Mouse (Mus musculus) right cerebral cortex, postnatal 25 days (tissue): ENCODE measurements at regions not wholly inside any gene's neighbourhood (a gene's known extent, or its start where the extent isn't known, plus 50 kb on each side); places are given as distances from the start of the nearest gene placed in this dataset.
A peak's percentile ranks its signal among the peaks of the same experiment; 100 is the strongest.
"Not testable (repeated sequence)": the region's sequence is repeated elsewhere in the genome, so short reads cannot be mapped to it uniquely, and the experiment has no call there.

ENCODE experiments used
- DNase-seq: peaks from one replicate; pipeline ENCODE4 v3.0.0; 2022

DNA sequence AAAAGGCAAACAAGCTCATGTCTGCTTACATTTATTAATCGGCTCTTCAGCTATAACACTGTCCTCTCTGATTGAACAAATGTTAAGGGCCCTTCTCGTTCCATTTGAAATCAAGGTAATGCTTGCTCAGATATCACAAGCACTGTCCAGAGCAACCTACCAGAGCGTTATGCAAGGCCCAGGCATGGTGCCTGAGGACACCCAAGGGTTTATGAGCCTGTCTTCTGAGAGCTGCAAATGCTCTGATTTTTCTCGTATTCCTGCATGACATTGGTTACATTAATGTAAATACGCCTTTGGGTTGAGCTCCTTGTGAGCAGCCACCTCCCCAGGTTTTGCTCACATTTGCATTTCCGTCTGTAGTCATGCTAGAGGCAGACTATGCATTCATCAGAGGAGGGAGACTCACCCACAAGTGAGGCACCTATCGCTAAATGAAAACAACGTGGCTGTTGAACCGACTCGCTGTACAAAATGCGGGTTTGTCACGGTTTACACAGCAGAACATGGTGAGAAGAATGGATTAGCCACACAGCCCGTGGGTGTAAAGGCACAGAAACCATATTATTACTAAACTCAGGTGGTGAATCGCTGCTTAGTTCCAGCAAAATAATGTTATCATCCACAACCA, 152.7 kb upstream of the Ipo5 start:
- no peak for DNase-seq

DNA sequence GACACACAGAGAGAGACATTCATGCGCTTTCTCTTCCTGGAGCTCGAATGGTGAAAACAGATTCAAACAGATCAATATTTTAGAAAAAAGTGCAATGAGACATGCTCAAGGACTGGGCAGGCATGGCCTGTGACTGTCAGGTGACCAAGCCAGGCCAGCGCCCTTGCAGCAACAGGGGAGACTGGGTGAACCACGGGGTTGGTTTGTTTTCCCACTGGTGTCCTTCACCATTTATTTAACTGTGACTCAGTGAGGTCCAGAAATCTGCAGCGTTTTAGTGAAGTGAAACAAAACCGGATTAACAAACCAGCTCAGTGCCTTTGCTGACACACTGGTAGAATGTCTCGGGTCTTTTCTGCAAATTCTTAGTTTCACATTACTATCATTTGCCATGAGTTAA, 148.9 kb upstream of the Ipo5 start:
- no peak for DNase-seq

DNA sequence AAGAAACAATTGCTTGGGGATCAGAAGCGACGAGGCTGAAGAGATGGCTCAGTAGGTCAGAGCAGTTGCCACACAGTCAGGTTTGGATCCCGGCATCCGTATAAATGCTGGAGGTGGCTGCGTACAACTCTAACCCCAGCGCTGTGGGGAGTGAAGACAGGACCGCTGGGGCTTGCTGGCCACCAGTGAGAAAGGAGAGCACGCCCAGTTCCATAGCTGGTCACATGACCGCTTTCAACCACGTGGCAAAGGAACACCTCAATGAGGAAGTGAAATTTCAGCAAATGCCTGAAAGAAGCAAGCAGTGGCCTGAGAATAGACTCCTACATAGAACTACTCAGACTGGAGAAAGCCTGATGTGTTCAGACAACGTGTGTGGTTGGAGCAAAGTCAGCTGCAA, 148.3 kb upstream of the Ipo5 start:
- DNase-seq: no peak

DNA sequence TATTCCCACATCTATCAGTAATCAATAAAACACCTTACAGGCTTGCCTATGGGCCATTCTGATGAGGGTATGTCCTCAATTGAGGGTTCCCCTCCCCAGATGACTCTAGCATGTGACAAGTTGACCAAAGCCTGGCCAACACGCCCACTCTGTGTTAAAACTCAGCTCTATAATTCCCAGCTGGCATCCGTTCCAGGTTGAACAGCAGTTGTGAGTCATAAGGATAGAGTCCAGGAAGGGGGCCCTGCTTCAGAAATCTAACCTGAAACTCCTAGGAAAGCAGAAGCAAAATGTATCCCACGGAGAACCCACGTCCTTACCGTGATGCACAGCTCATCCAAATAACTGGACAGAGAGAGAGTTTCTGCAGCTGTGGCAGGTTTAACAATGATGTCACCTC, 147.2 kb upstream of the Ipo5 start:
- peak; percentile 48 for DNase-seq

DNA sequence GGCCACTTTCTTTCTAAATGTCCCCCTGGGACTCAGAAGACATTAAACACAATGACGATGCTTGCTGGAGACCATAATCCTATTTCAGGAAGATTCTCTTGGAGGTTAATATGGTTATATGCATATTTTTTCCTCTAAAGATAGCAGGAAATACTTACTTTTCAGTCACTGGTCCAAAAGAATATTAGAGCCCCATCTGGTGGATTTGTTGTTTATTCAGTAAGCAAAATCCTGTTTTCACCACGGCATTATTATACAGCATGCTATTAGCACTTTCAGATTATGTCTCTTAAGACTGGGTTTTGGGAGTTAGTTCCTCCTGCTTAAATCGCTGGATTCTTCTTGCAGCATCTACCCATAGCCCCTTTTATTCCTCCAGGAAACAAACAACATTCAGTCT, 146.6 kb upstream of the Ipo5 start:
- DNase-seq: no peak

DNA sequence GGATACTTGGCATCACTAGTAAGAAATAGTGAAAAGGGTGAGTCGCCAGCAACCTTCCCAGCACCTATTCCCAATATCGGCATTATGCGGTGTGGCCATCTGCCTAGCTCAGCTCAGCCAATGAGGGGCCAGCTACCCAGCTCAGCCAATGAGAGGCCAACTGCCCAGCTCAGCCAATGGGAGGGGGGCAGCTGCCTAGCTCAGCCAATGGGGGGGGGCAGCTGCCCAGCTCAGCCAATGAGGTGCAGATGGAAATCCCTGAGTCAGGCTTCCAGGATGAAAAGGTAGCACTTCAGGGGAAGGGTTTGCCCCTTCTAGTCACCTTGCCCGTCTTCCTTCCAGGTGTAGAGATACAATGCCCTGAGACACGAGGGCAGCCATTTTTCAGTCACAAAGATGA, 144.6 kb upstream of the Ipo5 start:
- no peak for DNase-seq

DNA sequence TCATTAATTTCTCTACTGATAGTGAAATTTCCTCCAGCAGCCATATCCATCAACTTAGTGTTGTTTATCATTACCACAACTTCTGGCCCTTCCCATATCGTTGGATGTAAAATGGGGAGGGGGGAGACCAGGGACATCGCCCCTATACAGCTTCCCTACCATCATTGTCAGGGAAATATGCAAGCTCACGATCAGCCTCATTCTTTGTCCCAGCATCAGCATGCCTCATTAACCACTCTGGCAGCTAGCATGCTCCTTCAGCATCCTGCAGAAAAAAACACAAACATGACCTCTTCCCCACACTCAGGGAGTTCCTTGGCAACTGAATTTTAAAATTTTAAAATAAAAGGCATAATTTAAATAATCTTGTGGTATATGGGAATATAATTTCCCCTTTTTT, 140.4 kb upstream of the Ipo5 start:
- no peak for DNase-seq

DNA sequence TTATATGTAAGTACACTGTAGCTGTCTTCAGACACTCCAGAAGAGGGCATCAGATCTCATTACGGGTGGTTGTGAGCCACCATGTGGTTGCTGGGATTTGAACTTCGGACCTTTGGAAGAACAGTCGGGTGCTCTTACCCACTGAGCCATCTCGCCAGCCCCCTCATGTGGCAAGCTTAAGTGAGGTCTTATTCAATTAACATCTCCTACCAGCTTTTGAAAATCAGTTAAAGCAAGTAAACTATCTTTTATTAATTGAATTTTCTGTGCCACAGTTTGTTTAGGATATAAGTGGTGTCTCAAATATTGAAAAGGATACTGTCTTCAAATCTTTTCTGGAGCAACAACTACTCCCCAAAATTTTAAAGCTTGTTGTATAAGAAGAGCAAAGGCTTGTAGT, 138.0 kb upstream of the Ipo5 start:
- DNase-seq: not testable (repeated sequence)

DNA sequence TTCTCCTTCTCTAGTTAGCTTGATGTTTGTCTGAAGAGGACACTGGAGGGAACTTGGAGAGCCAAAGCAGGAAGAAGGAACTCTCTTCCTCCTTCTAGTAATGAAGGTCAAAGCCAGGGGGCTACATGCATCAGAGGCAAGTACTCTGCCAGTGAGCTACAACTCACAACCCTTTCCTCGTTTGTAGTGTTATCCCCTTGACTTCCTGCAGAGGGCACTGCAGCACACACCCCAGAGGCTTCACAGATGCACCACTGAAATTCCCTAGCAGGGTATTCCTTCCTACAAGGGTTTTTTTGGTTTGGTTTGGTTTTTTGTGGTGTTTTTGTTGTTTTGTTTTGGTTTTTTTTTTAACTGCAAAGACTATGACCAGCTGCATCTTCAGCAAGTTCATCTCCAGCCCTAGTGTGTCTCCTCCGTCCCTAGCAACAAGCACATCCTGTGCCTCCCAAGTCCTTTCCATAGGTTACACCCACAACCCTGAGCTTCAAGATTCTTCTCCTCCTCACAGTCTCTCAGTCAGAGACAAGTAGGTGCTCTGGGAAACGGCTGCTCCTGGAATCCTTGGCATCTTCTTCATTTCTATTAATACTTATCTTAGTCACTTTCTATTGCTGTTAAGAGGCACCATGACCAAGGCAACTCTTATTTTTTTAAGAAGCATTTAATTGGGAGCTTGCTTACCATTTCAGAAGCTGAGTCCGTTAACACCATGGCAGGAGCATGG, 119.0 kb upstream of the Ipo5 start:
- no peak for DNase-seq

DNA sequence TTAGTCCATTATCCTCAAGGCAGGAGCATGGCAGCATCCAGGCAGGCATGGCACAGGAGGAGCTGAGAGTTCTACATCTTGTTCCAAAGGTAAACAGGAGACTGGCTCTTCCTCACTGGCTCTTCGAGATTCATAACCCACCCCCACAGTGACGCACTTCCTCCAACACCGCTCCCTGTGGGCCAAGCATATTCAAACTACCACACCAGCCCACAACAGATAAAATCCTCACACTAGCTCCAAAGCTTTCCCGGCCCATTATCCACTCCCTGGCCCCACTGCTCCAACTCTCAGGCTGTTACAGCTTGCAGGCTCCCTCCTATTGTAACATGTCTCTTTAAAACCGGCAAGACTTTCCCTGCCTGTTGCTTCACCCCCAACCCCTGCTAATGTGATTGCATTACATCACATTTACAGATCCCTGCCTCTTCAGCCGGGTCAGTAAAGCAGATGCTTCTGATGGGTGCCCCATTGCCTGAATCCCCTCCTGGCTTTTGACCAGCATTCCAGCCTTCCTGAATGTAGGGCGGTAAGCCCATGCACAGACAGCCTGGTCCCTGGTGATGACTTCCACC, 113.0 kb upstream of the Ipo5 start:
- DNase-seq: no peak

DNA sequence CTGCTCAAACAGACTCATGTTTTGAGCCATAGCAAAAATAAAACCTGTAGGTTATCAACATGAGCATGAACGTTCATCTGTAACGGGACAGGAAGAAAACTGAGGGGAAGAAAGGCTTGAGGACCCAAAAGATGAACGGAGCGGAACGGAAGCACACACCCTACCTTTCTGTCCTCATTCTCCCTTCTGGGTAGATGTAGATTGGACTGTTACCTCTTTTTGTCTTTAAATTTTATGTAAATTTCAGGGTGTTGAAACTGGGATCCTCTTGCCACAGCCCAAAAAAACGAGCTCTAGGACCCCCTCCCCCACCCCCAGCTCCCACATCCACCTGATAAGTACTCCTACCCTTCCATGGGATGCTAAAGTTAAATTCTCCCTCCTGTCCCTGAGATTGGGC, 107.8 kb upstream of the Ipo5 start:
- peak; percentile 1 for DNase-seq

DNA sequence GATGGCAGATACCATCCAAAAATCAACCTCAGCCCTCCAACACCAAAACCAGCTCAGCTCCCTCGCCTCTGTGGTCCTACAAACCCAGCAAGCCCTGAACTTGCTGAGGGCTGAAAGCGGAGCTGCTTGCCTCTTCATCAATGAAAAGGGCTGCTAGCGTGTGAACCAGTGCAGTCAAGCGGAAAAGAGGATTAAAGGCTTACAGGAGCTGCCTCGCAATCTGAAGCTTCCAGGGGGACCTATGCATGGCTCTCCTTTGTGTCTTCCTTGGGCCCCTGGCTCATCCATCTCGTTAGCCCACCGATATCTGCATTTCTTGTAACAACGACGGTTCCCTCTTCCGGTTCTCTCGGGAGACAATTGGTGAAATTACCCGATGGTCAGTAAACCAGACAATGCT, 107.3 kb upstream of the Ipo5 start:
- DNase-seq: peak; percentile 2

DNA sequence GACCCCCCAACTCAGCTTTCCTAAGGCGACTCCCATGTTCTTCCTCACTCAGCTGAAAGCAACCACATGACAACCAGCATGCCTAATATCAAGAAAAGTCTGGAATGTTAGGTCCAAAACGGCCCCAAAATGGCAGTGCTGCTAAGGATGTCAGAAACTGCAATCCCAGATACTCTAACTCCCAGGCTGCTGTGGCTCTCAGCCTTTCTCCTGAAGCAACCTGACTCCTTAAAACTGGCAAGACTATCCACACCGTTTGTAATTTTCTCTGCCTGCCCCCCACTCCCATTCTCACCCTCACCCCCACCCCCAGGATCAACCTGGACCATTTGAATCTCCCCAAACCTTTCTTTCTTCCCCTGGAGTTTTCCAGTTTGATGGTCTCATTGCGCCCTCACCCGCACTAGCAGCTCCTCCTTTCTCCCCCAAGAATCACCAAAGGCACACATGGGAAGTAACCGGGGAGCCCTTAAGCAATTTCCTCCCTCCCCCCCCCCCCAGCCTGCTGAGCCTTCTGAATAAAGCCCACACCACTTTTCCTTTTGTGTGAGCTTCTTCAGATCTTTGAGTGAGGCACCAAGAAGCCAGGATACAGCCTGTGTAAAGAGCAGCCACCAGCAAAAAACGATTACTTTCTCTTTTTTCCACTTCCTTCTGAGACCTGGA, 106.7 kb upstream of the Ipo5 start:
- DNase-seq: peak; percentile 2

DNA sequence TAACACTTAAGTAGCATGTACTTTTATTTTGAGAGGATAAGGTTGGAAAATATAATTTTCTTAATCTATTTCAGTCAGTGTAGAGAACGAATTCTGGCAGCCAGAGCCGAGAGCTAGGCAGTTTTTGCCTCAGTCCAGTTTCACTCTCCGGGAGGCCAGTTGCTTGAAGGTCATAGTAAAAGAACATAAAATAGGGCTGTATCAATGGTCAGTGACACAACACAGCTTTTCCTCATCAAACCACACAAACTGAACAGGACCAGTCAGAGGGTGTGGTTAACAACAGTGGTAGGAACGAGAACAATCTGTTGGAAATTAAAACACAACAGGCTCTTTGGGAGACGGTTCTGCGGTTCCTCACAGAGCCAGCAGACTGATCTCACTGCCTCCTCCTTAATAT, 105.9 kb upstream of the Ipo5 start:
- DNase-seq: peak; percentile 3

DNA sequence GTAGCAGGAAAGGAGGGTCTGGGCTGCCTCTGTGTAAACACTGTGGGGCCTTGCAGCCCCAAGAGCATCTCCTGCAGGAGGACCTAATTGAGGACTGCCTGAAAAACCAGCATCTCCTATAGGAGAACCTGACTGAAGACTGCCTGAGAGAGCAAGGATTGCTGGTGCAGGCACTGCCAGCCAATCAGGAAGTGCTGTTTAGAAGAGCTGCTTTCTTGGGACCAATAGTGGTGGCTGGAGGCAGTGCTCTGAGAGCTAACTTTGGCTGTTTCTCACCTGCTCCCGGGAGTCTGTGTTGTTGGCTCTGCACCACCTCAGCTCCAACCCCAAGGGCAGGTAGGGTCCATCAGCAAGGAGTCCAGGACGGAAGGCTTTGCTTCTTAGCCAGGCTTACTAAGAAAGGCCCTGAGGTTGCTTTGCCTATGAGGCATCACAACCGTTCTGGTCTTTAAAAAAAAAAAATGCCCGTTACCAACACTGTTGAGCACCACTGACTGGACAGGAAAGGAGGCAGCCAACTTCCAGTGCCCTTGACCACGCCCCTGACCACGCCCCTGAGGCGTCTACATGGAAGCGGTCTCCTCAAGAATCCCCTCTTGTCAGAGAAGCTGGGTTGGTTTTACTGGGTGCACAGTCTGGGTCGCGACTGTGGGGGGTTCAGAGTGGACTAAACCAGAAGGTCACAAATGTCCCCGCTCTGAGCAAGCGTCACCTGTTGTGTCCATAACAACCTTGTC, 105.0 kb upstream of the Ipo5 start:
- DNase-seq: peak; percentile 3

DNA sequence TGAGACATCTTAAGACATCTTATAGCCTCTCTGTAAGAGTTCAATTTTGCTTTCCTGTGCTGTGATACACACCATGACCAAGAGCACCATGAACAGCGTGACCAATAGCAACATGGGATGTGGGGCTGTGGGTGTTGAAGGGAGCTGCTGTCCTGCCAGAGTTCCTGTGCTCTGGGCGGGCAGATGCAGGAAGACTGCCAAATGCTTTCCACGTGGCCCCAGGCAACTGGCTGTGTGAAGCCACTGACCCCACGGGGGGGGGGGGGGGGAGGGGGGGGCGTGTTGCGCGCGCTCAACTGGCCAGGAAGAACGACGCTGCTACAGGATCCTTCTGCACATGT, 104.5 kb upstream of the Ipo5 start:
- no peak for DNase-seq

DNA sequence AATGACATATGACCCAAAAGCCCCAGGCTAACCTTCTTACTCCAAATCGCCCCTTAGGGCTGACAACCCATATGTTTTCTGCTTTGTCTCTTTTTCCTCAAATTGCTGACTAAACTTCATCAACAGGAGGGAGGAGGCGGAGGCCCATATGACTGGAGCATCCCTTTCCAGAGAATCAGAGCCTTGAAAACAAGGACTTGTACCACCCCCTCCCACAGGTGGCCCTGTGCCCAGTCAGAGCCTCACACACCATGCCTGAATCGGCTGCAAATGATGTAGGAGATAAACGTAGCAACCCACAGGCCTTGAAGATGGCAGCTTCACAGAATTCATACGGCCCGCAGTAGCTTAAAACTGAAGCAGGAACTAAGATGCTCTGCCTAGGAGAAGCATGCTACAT, 101.7 kb upstream of the Ipo5 start:
- DNase-seq: peak; percentile 83

DNA sequence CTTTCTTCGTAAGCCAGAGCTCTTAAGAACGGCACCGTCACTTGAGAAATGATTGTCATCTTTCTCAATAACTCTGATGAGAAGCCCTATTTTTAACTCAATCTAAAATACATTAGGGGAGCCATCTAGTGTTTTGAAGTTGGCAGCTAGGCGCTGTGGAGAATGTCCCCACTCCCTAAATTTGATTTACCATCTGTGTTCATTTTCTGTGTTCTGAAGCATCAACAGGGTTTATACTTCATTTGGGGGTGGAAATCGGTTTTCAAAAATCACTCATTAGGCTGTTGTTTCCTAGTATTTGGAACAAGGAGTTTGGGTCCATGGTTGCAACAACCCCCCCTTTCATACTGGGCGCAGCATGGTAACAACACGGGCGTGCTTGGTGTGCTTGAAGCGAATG, 97.1 kb upstream of the Ipo5 start:
- peak; percentile 4 for DNase-seq

DNA sequence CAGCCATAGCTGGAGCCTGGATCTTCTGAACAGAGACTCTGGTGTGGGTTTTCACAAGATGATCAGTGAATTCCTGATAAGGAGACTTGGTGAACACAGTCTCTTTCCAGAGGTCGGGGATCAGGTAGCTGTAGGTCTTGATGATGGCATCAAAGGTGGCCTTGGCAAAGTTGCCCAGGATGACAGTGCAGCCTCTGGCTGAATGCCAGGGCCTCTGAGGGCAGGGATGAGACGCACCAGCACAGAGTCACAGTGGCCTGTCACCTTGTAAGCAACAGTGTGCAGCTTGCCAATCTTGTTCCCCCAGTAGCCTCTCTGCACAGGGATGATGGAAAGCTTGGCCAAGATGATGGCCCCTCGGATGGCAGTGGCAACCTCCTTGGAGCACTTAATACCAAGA, 95.9 kb upstream of the Ipo5 start:
- peak; percentile 2 for DNase-seq

DNA sequence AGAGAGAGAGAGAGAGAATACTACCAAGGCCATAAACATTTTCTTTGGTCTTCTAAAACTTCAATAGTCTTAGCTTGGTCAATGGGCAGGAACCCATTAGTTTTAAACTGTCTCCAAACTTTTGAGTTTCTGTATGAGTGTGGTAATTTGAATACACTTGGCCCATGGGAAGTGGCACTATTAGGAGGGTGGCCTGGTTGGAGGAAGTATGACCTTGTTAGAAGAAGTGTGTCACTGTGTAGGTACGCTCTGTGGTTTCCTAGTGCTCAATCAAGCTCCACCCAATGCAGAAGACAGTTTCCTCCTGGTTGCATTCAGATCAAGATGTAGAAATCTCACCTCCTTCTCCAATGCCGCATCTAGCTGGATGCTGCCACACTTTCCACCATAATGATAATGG, 94.5 kb upstream of the Ipo5 start:
- no peak for DNase-seq

DNA sequence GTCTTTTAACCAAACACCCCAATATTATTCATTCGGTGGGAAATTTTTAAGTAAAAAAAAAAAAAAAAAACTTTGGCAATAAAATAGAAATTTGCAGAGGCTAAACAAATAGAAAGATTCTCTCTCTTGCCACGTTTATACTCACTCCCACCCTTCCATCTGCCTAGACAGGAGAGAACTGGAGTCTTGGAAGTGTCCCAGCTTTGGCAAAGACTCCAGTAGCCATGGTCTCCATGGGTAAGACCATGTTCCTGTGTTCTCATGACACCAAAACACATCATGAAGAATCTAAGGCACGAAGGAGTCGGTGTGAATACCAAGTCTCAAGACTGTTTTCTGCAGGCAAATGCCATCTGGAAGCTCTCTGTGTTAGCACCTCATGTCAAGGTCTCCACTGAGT, 84.8 kb upstream of the Ipo5 start:
- DNase-seq: no peak

DNA sequence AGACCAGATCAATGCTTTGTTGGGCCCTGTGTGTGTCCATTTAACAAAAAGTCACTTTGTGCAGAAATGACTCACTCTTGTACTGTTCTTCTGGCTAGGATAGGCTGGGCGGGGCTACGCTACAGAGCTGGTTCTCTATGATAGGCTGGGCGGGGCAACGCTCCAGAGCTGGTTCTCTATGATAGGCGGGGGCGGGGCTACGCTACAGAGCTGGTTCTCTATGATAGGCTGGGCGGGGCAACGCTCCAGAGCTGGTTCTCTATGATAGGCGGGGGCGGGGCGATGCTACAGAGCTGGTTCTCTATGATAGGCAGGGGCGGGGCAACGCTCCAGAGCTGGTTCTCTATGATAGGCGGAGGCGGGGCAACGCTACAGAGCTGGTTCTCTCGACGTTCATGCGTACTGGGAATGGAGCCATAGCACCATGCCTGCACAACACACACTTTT, 80.6 kb upstream of the Ipo5 start:
- not testable (repeated sequence) for DNase-seq

DNA sequence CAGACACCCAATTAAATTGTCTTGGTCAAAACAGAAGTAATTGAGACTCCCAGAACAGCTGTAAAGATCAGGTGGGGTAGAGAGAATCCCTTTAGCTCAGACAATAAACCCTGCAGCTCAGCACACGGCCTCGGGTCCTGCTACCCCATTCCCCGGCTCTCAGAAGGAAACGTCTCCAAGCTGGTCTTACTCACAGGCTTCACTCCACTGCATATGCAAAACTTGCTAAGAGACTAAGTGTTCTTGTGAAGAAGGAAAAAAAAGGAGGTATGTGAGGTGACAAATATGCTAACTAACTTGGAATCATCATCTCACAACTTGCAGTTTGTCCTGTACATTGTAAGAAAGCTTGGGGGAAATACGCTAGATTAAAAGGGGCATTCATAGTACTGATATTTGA, 79.6 kb upstream of the Ipo5 start:
- DNase-seq: no peak
